Mouse (Mus musculus) heart, postnatal 0 days (tissue): ENCODE measurements at regions not wholly inside any gene's neighbourhood (a gene's known extent, or its start where the extent isn't known, plus 50 kb on each side); places are given as distances from the start of the nearest gene placed in this dataset.

Experiments used
- CTCF ChIP-seq: IDR thresholded peaks from 2 replicates; pipeline ENCODE4 v1.5.1; 2016; ENCODE audit warnings: antibody characterized with exemption, control low read depth, low read depth
- EP300 ChIP-seq: IDR thresholded peaks from 2 replicates; pipeline ENCODE4 v1.6.1; 2016; ENCODE audit warnings: antibody characterized with exemption, low read depth

GRCm38 (mm10) chr7:110709606-110710005 is 58.4 kb upstream of the Ampd3 start:
- TF ChIP-seq CTCF = no peak
- TF ChIP-seq EP300 = no peak
